24 mouse cellular contexts compared by ENCODE assay signal in genomic region chr9:92473178-92473577, GRCm38 (mm10). TPM values are rescaled to one million over a fixed set of nuclear protein-coding genes. Genes with fewer than 3 reads are reported as not detected.
DNase-seq lines count a peak whose midpoint lies in the region; ATAC-seq lines count a peak whose summit lies in the region.
"Had no signal": no experiment of that assay in that cellular context is flagged by ENCODE, and none has a peak within 500 bp of the region (broad histone marks: within the 10 kb centered on the region; RNA-seq: fewer than 3 reads in every experiment).

No protein-coding gene starts in this region.

- ATAC-seq in common myeloid progenitor, adult 5-6 weeks (replicated peaks; ENCODE audit: low read depth, poor library complexity, severe bottlenecking), result peak; percentile 96
- peak; percentile 81 for ATAC-seq in megakaryocyte, adult 5-6 weeks (ENCODE audit: poor library complexity, severe bottlenecking)
- ATAC-seq in kidney, embryonic 14.5 days (ENCODE audit: low FRiP score, low TSS enrichment), result no peak
- ATAC-seq: activated CD4-positive, CD25-positive, alpha-beta regulatory T cell, adult 4 months; forebrain, embryonic 13.5 days; forebrain, embryonic 15.5 days; forebrain, postnatal 0 days; Patski had no signal

- no peaks in the 10 kb centered on the region for H3K9me3 ChIP-seq in kidney, embryonic 14.5 days (ENCODE audit: control insufficient read depth, low read length)
- H3K9me3 ChIP-seq: embryonic facial prominence, embryonic 10.5 days; embryonic facial prominence, embryonic 12.5 days; forebrain, embryonic 13.5 days; forebrain, embryonic 15.5 days; G1E had no signal

- peak; percentile 87 for DNase-seq in heart, adult 11 months
- DNase-seq in heart, adult 18-20 months, result no peak
- peak; percentile 1 for DNase-seq in splenic B cell, adult 2 months (ENCODE audit: low read depth, low spot score)
- DNase-seq in spleen, postnatal 4 days (ENCODE audit: low spot score in 2 of 2), result no peak
- no peak for DNase-seq in lung, adult 18-20 months
- DNase-seq: adrenal gland, adult 8-10 months; adrenal gland, postnatal 14 days; adrenal gland, postnatal 36 days; cerebellum, adult 11-12 months; cerebellum, adult 2 months; cerebellum, adult 9-10 months; cerebellum, postnatal 14 days; cerebellum, postnatal 36 days; forebrain, postnatal 0 days had no signal

- H3K4me1 ChIP-seq in kidney, embryonic 14.5 days (ENCODE audit: control insufficient read depth, insufficient read depth, low read length), result 0 out of 2 replicates have a peak, but pooled peaks cover 2% of the 10 kb centered on the region
- H3K4me1 ChIP-seq: embryonic facial prominence, embryonic 10.5 days; embryonic facial prominence, embryonic 12.5 days; forebrain, embryonic 13.5 days; forebrain, embryonic 15.5 days had no signal

- H3K36me3 ChIP-seq in splenic B cell, adult 2 months (ENCODE audit: control insufficient read depth, insufficient read depth, low read length, poor library complexity, severe bottlenecking), result no peaks in the 10 kb centered on the region
- H3K36me3 ChIP-seq in kidney, embryonic 14.5 days (ENCODE audit: control insufficient read depth, insufficient read depth, low read length), result no peaks in the 10 kb centered on the region
- H3K36me3 ChIP-seq: embryonic facial prominence, embryonic 10.5 days; embryonic facial prominence, embryonic 12.5 days; forebrain, embryonic 15.5 days; G1E had no signal

- no peaks in the 10 kb centered on the region for H3K27me3 ChIP-seq in splenic B cell, adult 2 months (ENCODE audit: control insufficient read depth, insufficient read depth, low read length, poor library complexity, severe bottlenecking)
- H3K27me3 ChIP-seq in kidney, embryonic 14.5 days (ENCODE audit: control insufficient read depth, insufficient read depth, low read length), result no peaks in the 10 kb centered on the region
- H3K27me3 ChIP-seq: embryonic facial prominence, embryonic 12.5 days; forebrain, embryonic 13.5 days; forebrain, embryonic 15.5 days; Patski had no signal

- H3K4me2 ChIP-seq in kidney, embryonic 14.5 days (replicated peaks; ENCODE audit: low read depth, low read length), result no peak overlapping the region
- H3K4me2 ChIP-seq: embryonic facial prominence, embryonic 12.5 days; forebrain, embryonic 13.5 days; forebrain, embryonic 15.5 days had no signal

- 97% methylated on average over 2 of the region's 2 CpGs for WGBS in kidney, embryonic 14.5 days

- no peak overlapping the region for H3K4me3 ChIP-seq in kidney, embryonic 14.5 days (ENCODE audit: low read length)
- H3K4me3 ChIP-seq: embryonic facial prominence, embryonic 10.5 days; embryonic facial prominence, embryonic 12.5 days; forebrain, embryonic 13.5 days; forebrain, embryonic 15.5 days had no signal

- no peak overlapping the region for H3K9ac ChIP-seq in kidney, embryonic 14.5 days (ENCODE audit: low read depth, low read length)
- H3K9ac ChIP-seq: embryonic facial prominence, embryonic 12.5 days; forebrain, embryonic 13.5 days; forebrain, embryonic 15.5 days; forebrain, postnatal 0 days had no signal

- H3K27ac ChIP-seq in kidney, embryonic 14.5 days (ENCODE audit: low read depth, low read length), result no peak overlapping the region
- H3K27ac ChIP-seq: embryonic facial prominence, embryonic 10.5 days; embryonic facial prominence, embryonic 12.5 days; forebrain, embryonic 13.5 days; forebrain, embryonic 15.5 days had no signal

RNA-seq across cellular contexts. Expression of gene Plscr4, which starts 16.0 kb away (rescaled TPM):
- total RNA-seq in heart, adult 18-20 months (2021), result 1 to 10 TPM; 5.7 to 8.6 TPM
- 1.2 and 2.8 TPM in 2 replicates for total RNA-seq in common myeloid progenitor, adult 5-6 weeks (2017)
- total RNA-seq in megakaryocyte, adult 5-6 weeks (2015), result 0.25 and 0.48 TPM in 2 replicates
- 0.22 and 0.53 TPM in 2 replicates for total RNA-seq in megakaryocyte, adult 5-6 weeks (2017)
- polyA plus RNA-seq in kidney, embryonic 14.5 days (2014; fragmentation: Nextera tagmentation; extraction: Ambion mirVana), result 2.6 and 3.4 TPM in 2 replicates
- polyA plus RNA-seq: G1E had no signal

Comparison
In these comparisons a context has a peak if more than half of its experiments do, and no peak if none do; other contexts are left out.
1. DNase-seq: peak in heart, adult 11 months (single experiment) and splenic B cell, adult 2 months (single experiment); none in heart, adult 18-20 months (0 of 2), spleen, postnatal 4 days (0 of 2) and lung, adult 18-20 months (0 of 2).